Mouse (Mus musculus) CH12.LX (cell line): ENCODE measurements at regions not wholly inside any gene's neighbourhood (a gene's known extent, or its start where the extent isn't known, plus 50 kb on each side); places are given as distances from the start of the nearest gene placed in this dataset.

ENCODE experiments used
- CTCF ChIP-seq, 2 experiments: IDR thresholded peaks in 1 of 2; conservative IDR thresholded peaks in 1 of 2; 2 replicates each; pipeline ENCODE4 v1.5.1; 2011 to 2012; ENCODE audit warnings: low read depth in 2 of 2, low read length in 2 of 2, improper control_type of control experiment in 1 of 2, inconsistent platforms in 1 of 2, mild to moderate bottlenecking in 1 of 2, moderate library complexity in 1 of 2
- ELF1 ChIP-seq: IDR thresholded peaks from 2 replicates; pipeline ENCODE4 v1.6.1; 2014; ENCODE audit warnings: low read depth, mild to moderate bottlenecking, inconsistent platforms, low read length, improper control_type of control experiment
- EP300 ChIP-seq: IDR thresholded peaks from 2 replicates; pipeline ENCODE4 v1.6.1; 2011; ENCODE audit warnings: low read length, improper control_type of control experiment
- ETS1 ChIP-seq: conservative IDR thresholded peaks from 2 replicates; pipeline ENCODE4 v1.6.1; 2012; ENCODE audit warnings: low read depth, mild to moderate bottlenecking, inconsistent platforms, low read length, improper control_type of control experiment, moderate library complexity
- IRF4 ChIP-seq: IDR thresholded peaks from 2 replicates; pipeline ENCODE4 v1.6.1; 2014; ENCODE audit warnings: low read depth, mild to moderate bottlenecking, inconsistent platforms, low read length, improper control_type of control experiment
- JUND ChIP-seq: conservative IDR thresholded peaks from 2 replicates; pipeline ENCODE4 v1.6.1; 2011; ENCODE audit warnings: low read depth, low read length, improper control_type of control experiment
- KAT2A ChIP-seq: IDR thresholded peaks from 2 replicates; pipeline ENCODE4 v1.6.1; 2012; ENCODE audit warnings: low read length, improper control_type of control experiment, inconsistent platforms; ENCODE audit not compliant: insufficient replicate concordance
- MAFK ChIP-seq: IDR thresholded peaks from 2 replicates; pipeline ENCODE4 v1.6.1; 2011; ENCODE audit warnings: low read length, improper control_type of control experiment; ENCODE audit not compliant: insufficient replicate concordance
- PAX5 ChIP-seq: IDR thresholded peaks from 2 replicates; pipeline ENCODE4 v1.6.1; 2012; ENCODE audit warnings: low read length, inconsistent platforms, mixed read lengths
- POLR2A ChIP-seq: IDR thresholded peaks from 2 replicates; pipeline ENCODE4 v1.6.1; 2011; ENCODE audit warnings: low read depth, mild to moderate bottlenecking, improper control_type of control experiment, low read length
- POLR2AphosphoS2 ChIP-seq: IDR thresholded peaks from 2 replicates; pipeline ENCODE4 v1.6.1; 2011; ENCODE audit warnings: low read depth, low read length, improper control_type of control experiment
- RCOR1 ChIP-seq: conservative IDR thresholded peaks from 2 replicates; pipeline ENCODE4 v1.6.1; 2012; ENCODE audit warnings: low read depth, mild to moderate bottlenecking, inconsistent platforms, low read length, improper control_type of control experiment
- USF1 ChIP-seq: IDR thresholded peaks from 2 replicates; pipeline ENCODE4 v1.6.1; 2014; ENCODE audit warnings: low read depth, mild to moderate bottlenecking, inconsistent platforms, low read length, improper control_type of control experiment
- USF2 ChIP-seq: conservative IDR thresholded peaks from 2 replicates; pipeline ENCODE4 v1.6.1; 2011; ENCODE audit warnings: low read depth, low read length, improper control_type of control experiment

- TF ChIP-seq PAX5 (no peak), USF2 (no peak), USF1 (no peak), POLR2A (no peak), POLR2AphosphoS2 (no peak), CTCF (conservative IDR thresholded peaks at IDR 0.05 in 1 of 2, IDR thresholded peaks at IDR 0.05 in 1 of 2; ENCODE audit: low read depth in 2 of 2, low read length in 2 of 2) (no peak), MAFK (no peak), IRF4 (no peak), ELF1 (no peak), EP300 (no peak), KAT2A (no peak), RCOR1 (no peak), ETS1 (no peak), JUND (no peak)
Observed at GRCm38 (mm10) chr13:90742615-90743402, 162.3 kb downstream of the Atp6ap1l start.
